8 mouse cellular contexts compared by ENCODE assay signal in the genomic region with DNA sequence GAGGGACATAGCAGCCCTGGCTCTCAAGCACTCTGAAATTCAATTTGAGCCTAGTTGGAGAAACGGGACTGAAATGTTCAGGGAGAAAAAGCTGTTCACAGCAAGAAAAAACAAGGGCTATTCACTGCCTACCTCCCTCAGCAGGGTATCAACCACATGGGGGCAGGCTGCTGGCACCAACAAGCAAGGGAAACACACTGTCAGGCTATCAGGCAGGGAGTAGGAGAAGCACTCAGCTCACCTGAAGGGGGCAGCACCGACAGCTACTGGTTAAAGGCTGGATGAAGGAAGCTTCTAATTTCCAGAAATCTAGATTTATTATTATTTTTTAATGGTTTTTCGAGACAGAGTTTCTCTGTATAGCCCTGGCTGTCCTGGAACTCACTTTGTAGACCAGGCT.
DNase-seq lines count a peak whose midpoint lies in the region; ATAC-seq and TF ChIP-seq lines count a peak whose summit lies in the region.

No protein-coding gene starts in this region.

- H3K27me3 ChIP-seq in hindbrain, embryonic 11.5 days (ENCODE audit: control insufficient read depth, insufficient read depth, low read length): no peaks in the 10 kb centered on the region
- no peaks in the 10 kb centered on the region for H3K27me3 ChIP-seq in hindbrain, embryonic 12.5 days
- no peaks in the 10 kb centered on the region for H3K27me3 ChIP-seq in liver, postnatal 0 days (ENCODE audit: insufficient read depth, low read length)

- peak; percentile 7 for DNase-seq in hindbrain, embryonic 11.5 days (ENCODE audit: low spot score)
- peak; percentile 15 to 23 for DNase-seq in B cell, adult 2 months
- peak; percentile 70 for DNase-seq in adrenal gland, postnatal 25 days
- DNase-seq in liver, postnatal 0 days: peak; percentile 63
- DNase-seq in thymus, postnatal 25 days: peak; percentile 19
- no peak for DNase-seq in urinary bladder, adult 2 months (ENCODE audit: low spot score)

- no peak for TF ChIP-seq EP300 in liver, postnatal 0 days (IDR thresholded peaks at IDR 0.05; ENCODE audit: low read depth)

- H3K9me3 ChIP-seq in hindbrain, embryonic 11.5 days (ENCODE audit: control insufficient read depth, low read length): no peaks in the 10 kb centered on the region
- no peaks in the 10 kb centered on the region for H3K9me3 ChIP-seq in hindbrain, embryonic 12.5 days (replicated peaks)
- no peaks in the 10 kb centered on the region for H3K9me3 ChIP-seq in liver, postnatal 0 days (ENCODE audit: low read length)

- no peak overlapping the region for H3K4me2 ChIP-seq in hindbrain, embryonic 11.5 days (replicated peaks; ENCODE audit: low read depth, low read length)
- no peak overlapping the region for H3K4me2 ChIP-seq in hindbrain, embryonic 12.5 days (replicated peaks)
- H3K4me2 ChIP-seq in liver, postnatal 0 days (ENCODE audit: low read depth, low read length): no peak overlapping the region

- no peak for ATAC-seq in hindbrain, embryonic 11.5 days (ENCODE audit: low FRiP score)
- ATAC-seq in hindbrain, embryonic 12.5 days (ENCODE audit: low FRiP score): no peak
- ATAC-seq in erythroid progenitor cell, adult 5-6 weeks (replicated peaks; ENCODE audit: low FRiP score, poor library complexity, severe bottlenecking): 0 out of 2 replicates have a peak, but pooled peaks have one; percentile 54
- ATAC-seq in liver, postnatal 0 days: peak; percentile 55; the same call in 1 of the 2 replicates

- no peaks in the 10 kb centered on the region for H3K4me1 ChIP-seq in hindbrain, embryonic 11.5 days (replicated peaks; ENCODE audit: control insufficient read depth, insufficient read depth, low read length)
- no peaks in the 10 kb centered on the region for H3K4me1 ChIP-seq in hindbrain, embryonic 12.5 days
- H3K4me1 ChIP-seq in liver, postnatal 0 days (ENCODE audit: insufficient read depth): no peaks in the 10 kb centered on the region

- no peak overlapping the region for H3K9ac ChIP-seq in hindbrain, embryonic 11.5 days (ENCODE audit: low read depth, low read length)
- H3K9ac ChIP-seq in hindbrain, embryonic 12.5 days: no peak overlapping the region
- no peak overlapping the region for H3K9ac ChIP-seq in liver, postnatal 0 days (replicated peaks)

- WGBS in hindbrain, embryonic 11.5 days: 45% methylated on average over 3 of the region's 3 CpGs
- WGBS in hindbrain, embryonic 12.5 days: 56% methylated on average over 3 of the region's 3 CpGs
- WGBS in liver, postnatal 0 days (ENCODE audit: insufficient replicate concordance): 42% methylated on average over 3 of the region's 3 CpGs

- H3K4me3 ChIP-seq in hindbrain, embryonic 11.5 days (ENCODE audit: low read depth, low read length): no peak overlapping the region
- H3K4me3 ChIP-seq in hindbrain, embryonic 12.5 days: no peak overlapping the region
- no peak overlapping the region for H3K4me3 ChIP-seq in liver, postnatal 0 days (ENCODE audit: low read depth, low read length)

- no peaks in the 10 kb centered on the region for H3K36me3 ChIP-seq in hindbrain, embryonic 11.5 days (ENCODE audit: control insufficient read depth, insufficient read depth, low read length)
- H3K36me3 ChIP-seq in hindbrain, embryonic 12.5 days: no peaks in the 10 kb centered on the region
- H3K36me3 ChIP-seq in liver, postnatal 0 days (replicated peaks; ENCODE audit: insufficient read depth, low read length): no peaks in the 10 kb centered on the region

- TF ChIP-seq CTCF in liver, postnatal 0 days (IDR thresholded peaks at IDR 0.05; ENCODE audit: low read depth): peak; percentile 66

- no peak overlapping the region for H3K27ac ChIP-seq in hindbrain, embryonic 11.5 days (ENCODE audit: low read depth, low read length)
- H3K27ac ChIP-seq in hindbrain, embryonic 12.5 days: no peak overlapping the region
- H3K27ac ChIP-seq in liver, postnatal 0 days (ENCODE audit: low read depth): no peak overlapping the region

Comparison
In these comparisons a context has a peak if more than half of its experiments do, and no peak if none do; other contexts are left out.
1. ATAC-seq: peak in erythroid progenitor cell, adult 5-6 weeks (single experiment) and liver, postnatal 0 days (single experiment); none in hindbrain, embryonic 11.5 days (single experiment) and hindbrain, embryonic 12.5 days (single experiment).